Mouse (Mus musculus) CH12.LX (cell line): Measurements from ENCODE around the gene Rab3ip. TPM values are rescaled to one million over a fixed set of nuclear protein-coding genes. Genes with fewer than 3 reads are reported as not detected.

Experiments
- DNase-seq: peaks from one replicate; pipeline ENCODE4 v3.0.0-alpha.2; 2013; ENCODE audit errors: extremely low read depth
- H3K27ac ChIP-seq: 2 replicates; pipeline ENCODE4 v1.5.1; 2012; ENCODE audit warnings: low read depth, mild to moderate bottlenecking, control low read depth, moderate library complexity; ENCODE audit not compliant: insufficient read depth
- H3K27me3 ChIP-seq: replicated peaks from 2 replicates; pipeline ENCODE3; 2012; ENCODE audit warnings: inconsistent platforms
- H3K36me3 ChIP-seq, 2 experiments: replicated peaks in 1 of 2; 2 replicates each; pipeline versions ENCODE3 to v1.6.1; 2012; ENCODE audit warnings: inconsistent platforms in 1 of 2, low read length in 1 of 2, mild to moderate bottlenecking in 1 of 2, mixed read lengths in 1 of 2, moderate library complexity in 1 of 2; ENCODE audit not compliant: control insufficient read depth in 1 of 2, insufficient read depth in 1 of 2
- H3K4me1 ChIP-seq, 2 experiments: 2 replicates each; pipeline ENCODE4 v1.6.1; 2012; ENCODE audit warnings: inconsistent platforms in 1 of 2, moderate library complexity in 1 of 2; ENCODE audit not compliant: insufficient read depth in 2 of 2, control insufficient read depth in 1 of 2
- H3K4me2 ChIP-seq: 2 replicates; pipeline ENCODE4 v1.6.1; 2012; ENCODE audit warnings: low read depth, mild to moderate bottlenecking, control low read depth; ENCODE audit not compliant: poor library complexity, insufficient read depth, severe bottlenecking
- H3K4me3 ChIP-seq, 3 experiments: fragments of 150-350 bp in 1 of 3; sonication (generic) in 1 of 3; replicated peaks in 1 of 3; 2 replicates each; pipeline versions ENCODE3 to v1.5.1; 2011 to 2012; ENCODE audit warnings: low read depth in 2 of 3, low read length in 2 of 3, mild to moderate bottlenecking in 2 of 3, moderate library complexity in 2 of 3, control low read depth in 1 of 3, improper control_type of control experiment in 1 of 3, inconsistent platforms in 1 of 3, mixed read lengths in 1 of 3; ENCODE audit not compliant: poor library complexity in 1 of 3
- H3K79me2 ChIP-seq: replicated peaks from 2 replicates; pipeline ENCODE4 v1.6.1; 2012; ENCODE audit warnings: mild to moderate bottlenecking, moderate library complexity; ENCODE audit not compliant: control insufficient read depth, poor library complexity, insufficient read depth, severe bottlenecking; ENCODE audit errors: extremely low read depth
- H3K9ac ChIP-seq: 2 replicates; pipeline ENCODE4 v1.6.1; 2012; ENCODE audit warnings: low read depth, mild to moderate bottlenecking, control low read depth, moderate library complexity; ENCODE audit not compliant: insufficient read depth
- H3K9me3 ChIP-seq: replicated peaks from 2 replicates; pipeline ENCODE3; 2012; ENCODE audit warnings: low read length, inconsistent platforms, mixed read lengths
- BHLHE40 ChIP-seq: IDR thresholded peaks from 2 replicates; pipeline ENCODE4 v1.6.1; 2011; ENCODE audit warnings: mild to moderate bottlenecking, low read depth, low read length, improper control_type of control experiment
- CHD1 ChIP-seq: IDR thresholded peaks from 2 replicates; pipeline ENCODE4 v1.6.1; 2012; ENCODE audit warnings: low read depth, low read length, improper control_type of control experiment, inconsistent platforms
- CHD2 ChIP-seq: IDR thresholded peaks from 2 replicates; pipeline ENCODE4 v1.6.1; 2011; ENCODE audit warnings: low read length, improper control_type of control experiment
- EP300 ChIP-seq: IDR thresholded peaks from 2 replicates; pipeline ENCODE4 v1.6.1; 2011; ENCODE audit warnings: low read length, improper control_type of control experiment
- HCFC1 ChIP-seq: IDR thresholded peaks from 2 replicates; pipeline ENCODE4 v1.6.1; 2012; ENCODE audit warnings: low read depth, mild to moderate bottlenecking, inconsistent platforms, low read length, improper control_type of control experiment
- JUN ChIP-seq: IDR thresholded peaks from 2 replicates; pipeline ENCODE4 v1.6.1; 2011; ENCODE audit warnings: low read depth, mild to moderate bottlenecking, low read length, improper control_type of control experiment, moderate library complexity; ENCODE audit not compliant: insufficient read depth
- MAZ ChIP-seq: IDR thresholded peaks from 2 replicates; pipeline ENCODE4 v1.6.1; 2012; ENCODE audit warnings: low read depth, mild to moderate bottlenecking, inconsistent platforms, low read length, improper control_type of control experiment, moderate library complexity
- MYC ChIP-seq: IDR thresholded peaks from 2 replicates; pipeline ENCODE4 v1.6.1; 2011; ENCODE audit warnings: low read depth, mild to moderate bottlenecking, improper control_type of control experiment, low read length
- NELFE ChIP-seq: IDR thresholded peaks from 2 replicates; pipeline ENCODE4 v1.6.1; 2011; ENCODE audit warnings: low read depth, low read length, improper control_type of control experiment
- PAX5 ChIP-seq: IDR thresholded peaks from 2 replicates; pipeline ENCODE4 v1.6.1; 2012; ENCODE audit warnings: low read length, inconsistent platforms, mixed read lengths
- RAD21 ChIP-seq: IDR thresholded peaks from 2 replicates; pipeline ENCODE4 v1.6.1; 2011; ENCODE audit warnings: low read depth, mild to moderate bottlenecking, low read length, improper control_type of control experiment, moderate library complexity
- USF1 ChIP-seq: IDR thresholded peaks from 2 replicates; pipeline ENCODE4 v1.6.1; 2014; ENCODE audit warnings: low read depth, mild to moderate bottlenecking, inconsistent platforms, low read length, improper control_type of control experiment
- USF2 ChIP-seq: conservative IDR thresholded peaks from 2 replicates; pipeline ENCODE4 v1.6.1; 2011; ENCODE audit warnings: low read depth, low read length, improper control_type of control experiment
- ZC3H11A ChIP-seq: IDR thresholded peaks from 2 replicates; pipeline ENCODE4 v1.6.1; 2012; ENCODE audit warnings: low read depth, mild to moderate bottlenecking, inconsistent platforms, low read length, improper control_type of control experiment
- ZNF384 ChIP-seq: IDR thresholded peaks from 2 replicates; pipeline ENCODE4 v1.6.1; 2012; ENCODE audit warnings: low read depth, low read length, improper control_type of control experiment, inconsistent platforms
- dilution Hi-C: fragments of 300-500 bp; cut with MboI; formaldehyde crosslinking; loops from 2 replicates; pipeline ENCODE4 v1.14.3; 2020; ENCODE audit warnings: low sequenced_read_pairs; ENCODE audit not compliant: extremely low pct_unique_long_range_greater_than_20kb, extremely low pct_ligation_motif_present
- in situ Hi-C: fragments of 300-500 bp; cut with MboI; formaldehyde crosslinking; loops from 3 replicates; pipeline ENCODE4 v1.14.3; 2019; ENCODE audit warnings: low sequenced_read_pairs, low pct_ligation_motif_present, low pct_unique_long_range_greater_than_20kb, mixed read lengths
- polyA plus RNA-seq: library from polyadenylated mRNA; unstranded; fragments of >175 nt; gene quantifications from 2 replicates; pipeline ENCODE4 v1.2.1, GENCODE M21; 2012; ENCODE audit warnings: low read depth; ENCODE audit not compliant: insufficient read length
- total RNA-seq, 2 experiments: library from RNA; depleted of rRNA; stranded (reverse); fragments of 300-350 nt in 1 of 2; fragments of >200 nt in 1 of 2; gene quantifications; 2 replicates each; pipeline ENCODE4 v1.2.3; 2012 to 2014

Rab3ip gene
- total and polyA plus RNA-seq, 3 experiments, result 9.3 to 18.3 (median 10.3) TPM

DNA sequence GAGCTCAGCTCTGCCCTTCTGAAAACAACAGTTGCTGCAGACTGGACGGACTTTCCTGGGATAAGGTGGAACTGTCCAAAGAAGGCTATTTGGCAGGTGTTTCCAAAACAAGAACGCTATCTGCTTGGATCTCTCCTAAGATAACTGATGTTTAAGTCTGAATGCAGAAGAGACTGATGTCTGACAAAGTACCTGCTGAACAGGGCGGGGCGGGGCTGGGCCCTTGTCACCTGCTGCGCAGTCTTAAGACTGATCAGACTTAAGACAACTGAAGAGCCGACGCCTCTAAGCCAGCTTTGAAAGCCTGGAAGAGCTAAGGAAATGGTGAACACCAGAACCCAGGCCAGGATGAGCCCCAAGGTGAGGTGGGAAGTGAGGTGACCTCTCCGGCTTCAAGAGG lies 29.9 kb downstream of the Rab3ip start:
- Histone ChIP-seq H3K9ac (no peak overlapping the region), H3K4me2 (no peak overlapping the region), H3K4me1 (0 out of 4 replicates have a peak, but pooled peaks cover 0 to 4% of the 10 kb centered on the region in 2 experiments), H3K27me3 (no peaks in the 10 kb centered on the region), H3K9me3 (no peaks in the 10 kb centered on the region), H3K4me3 (no peak overlapping the region), H3K27ac (no peak overlapping the region), H3K36me3 (peaks cover 10 to 58% of the 10 kb centered on the region in 2 experiments), H3K79me2 (no peaks in the 10 kb centered on the region)
- TF ChIP-seq ZC3H11A (no peak), JUN (no peak), PAX5 (no peak), MYC (no peak), CHD1 (no peak), BHLHE40 (no peak), MAZ (no peak), USF1 (no peak), NELFE (no peak)
- no peak for DNase-seq
- in situ Hi-C loops, result no loop called here
- dilution Hi-C loops, result no loop called here

- TF ChIP-seq CHD2, result no peak
- TF ChIP-seq HCFC1, result no peak
- no peak for TF ChIP-seq BHLHE40
- no peak for TF ChIP-seq ZNF384
- no peak for TF ChIP-seq USF2
- TF ChIP-seq ZC3H11A, result no peak
- TF ChIP-seq RAD21, result no peak
- no peak for TF ChIP-seq CHD1
- no peak for TF ChIP-seq MAZ
- no peak for TF ChIP-seq PAX5
- TF ChIP-seq EP300, result no peak
- no peaks in the 10 kb centered on the region for H3K9me3 ChIP-seq
- no peak overlapping the region for H3K4me3 ChIP-seq
- H3K4me2 ChIP-seq, result no peak overlapping the region
- dilution Hi-C loops, result no loop called here
- 0 out of 4 replicates have a peak, but pooled peaks cover 0 to 4% of the 10 kb centered on the region in 2 experiments for H3K4me1 ChIP-seq
- H3K36me3 ChIP-seq, result peaks cover 7 to 55% of the 10 kb centered on the region in 2 experiments
- no peak overlapping the region for H3K9ac ChIP-seq
- no peaks in the 10 kb centered on the region for H3K27me3 ChIP-seq
- in situ Hi-C loops, result no loop called here
- no peak for DNase-seq
- no peaks in the 10 kb centered on the region for H3K79me2 ChIP-seq
- no peak overlapping the region for H3K27ac ChIP-seq
Measured at GRCm38 (mm10) chr10:116919368-116920317, 30.9 kb downstream of the Rab3ip start.
